Mouse (Mus musculus) embryo, embryonic 11 days (tissue): ENCODE results near the gene 6030408B16Rik.

Source experiments
- DNase-seq: peaks from one replicate; pipeline ENCODE4 v3.0.0-alpha.2; 2015

Gene 6030408B16Rik

DNA sequence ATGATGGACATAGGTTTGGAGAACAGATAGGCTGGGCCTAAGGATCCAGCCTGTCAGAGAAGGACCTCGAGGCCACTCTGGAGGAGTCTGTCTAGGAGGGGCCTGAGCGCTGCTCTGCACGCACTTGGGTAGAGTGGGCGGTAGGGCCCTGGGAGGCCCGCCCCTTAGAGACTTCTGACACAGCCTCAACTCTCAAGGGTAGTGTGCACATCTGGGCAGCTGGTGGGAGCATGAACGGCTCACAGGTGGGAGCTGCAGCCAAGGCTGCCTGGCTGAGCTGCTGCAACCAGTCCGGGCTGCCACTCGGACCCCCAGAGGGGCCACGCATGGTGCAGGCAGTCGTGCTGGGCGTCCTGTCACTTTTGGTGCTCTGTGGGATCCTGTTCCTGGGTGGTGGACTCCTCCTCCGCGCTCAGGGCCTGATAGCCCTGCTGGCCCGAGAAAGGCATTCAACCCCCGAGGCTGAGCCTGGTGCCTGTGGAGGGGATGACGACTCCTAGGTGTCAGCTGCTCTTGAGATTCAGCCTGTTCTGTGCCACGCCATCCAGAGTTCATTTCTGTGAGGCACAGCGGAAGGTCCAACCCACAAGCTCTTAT is at the start of gene 6030408B16Rik:
Gene 6030408B16Rik, plus strand, starts transcription at position 188 of the 597 bp plus-strand sequence.
- DNase-seq: no peak

DNA sequence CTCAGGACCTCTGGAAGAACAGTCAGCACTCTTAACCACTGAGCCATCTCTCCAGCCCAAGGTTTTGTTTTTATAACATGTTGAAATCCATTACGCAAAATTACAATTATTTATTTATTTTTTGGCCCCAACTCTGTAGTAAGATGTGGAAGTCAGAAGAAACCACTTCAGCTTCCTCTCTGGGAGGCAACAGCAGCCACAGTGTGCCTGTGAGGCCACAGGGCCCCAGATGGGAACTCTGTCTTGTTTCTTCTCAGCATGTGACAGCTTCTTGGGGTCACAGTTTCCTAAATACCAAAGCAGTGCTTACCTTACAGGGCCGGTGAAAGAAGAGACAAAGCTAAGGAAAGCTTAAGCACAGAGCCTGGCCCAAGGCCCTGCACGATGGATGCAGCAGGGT is 49.0 kb upstream of the 6030408B16Rik start:
- DNase-seq: no peak

DNA sequence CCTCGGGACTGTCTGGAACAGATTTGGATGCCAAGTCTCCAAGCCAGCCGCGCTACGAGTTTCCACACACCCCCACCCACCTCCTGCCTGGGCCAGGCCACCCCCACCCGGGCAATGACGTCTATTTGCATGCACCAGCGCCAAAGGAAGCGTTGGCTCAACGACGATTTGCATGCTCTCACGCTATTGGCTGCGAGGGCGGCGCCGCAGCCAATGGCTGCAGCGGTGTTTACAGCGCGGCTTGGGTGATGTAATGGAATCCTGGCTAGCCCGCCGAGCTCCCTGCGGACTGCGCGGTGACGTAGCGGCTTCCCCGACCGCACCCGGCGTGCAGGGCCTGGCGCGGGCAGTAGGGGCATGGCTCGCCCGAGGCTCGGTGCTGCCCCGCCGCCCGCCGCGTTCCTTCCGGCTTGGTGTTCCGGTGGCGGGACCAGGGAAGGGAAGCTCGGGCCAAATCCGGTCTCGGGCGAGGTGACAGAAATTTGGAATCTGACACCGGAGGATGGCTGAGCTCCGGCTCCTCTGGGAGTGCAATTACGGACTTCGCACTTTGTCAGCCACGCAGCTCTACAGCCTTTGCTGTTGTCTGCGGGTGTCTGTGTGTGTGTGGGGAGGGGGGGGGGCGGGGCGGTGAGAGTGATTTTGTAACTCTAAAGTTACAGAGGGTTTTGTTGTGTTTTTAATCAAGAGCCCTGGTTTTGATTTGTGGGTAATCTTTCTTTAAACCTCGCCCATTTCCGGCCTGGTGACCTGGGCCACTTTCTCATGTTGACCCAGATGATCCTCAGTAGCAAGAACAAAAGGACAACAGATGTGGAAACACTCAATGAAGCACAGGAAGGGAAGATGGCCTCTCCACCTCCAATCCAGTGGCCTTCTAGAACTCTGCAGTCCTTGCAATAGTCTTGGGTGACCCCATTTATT is 46.5 kb upstream of the 6030408B16Rik start:
- peak; percentile 99 for DNase-seq

DNA sequence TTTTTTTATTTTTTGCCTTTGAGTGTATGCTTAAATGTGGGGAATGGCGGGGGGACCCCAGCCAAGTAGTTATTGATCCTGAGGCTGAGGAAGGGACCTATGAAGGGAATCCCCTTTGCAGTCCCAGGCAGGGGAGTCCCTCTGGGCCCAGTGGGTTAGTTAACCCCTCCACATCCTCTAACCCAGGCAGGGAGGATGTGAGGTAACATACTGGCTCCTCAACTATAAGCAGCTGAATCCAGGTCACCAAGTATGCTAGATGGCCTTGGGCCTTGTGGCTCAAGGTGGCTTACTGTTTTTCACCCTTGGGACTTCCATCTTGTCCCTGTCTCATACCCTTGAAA is 45.9 kb upstream of the 6030408B16Rik start:
- no peak for DNase-seq

DNA sequence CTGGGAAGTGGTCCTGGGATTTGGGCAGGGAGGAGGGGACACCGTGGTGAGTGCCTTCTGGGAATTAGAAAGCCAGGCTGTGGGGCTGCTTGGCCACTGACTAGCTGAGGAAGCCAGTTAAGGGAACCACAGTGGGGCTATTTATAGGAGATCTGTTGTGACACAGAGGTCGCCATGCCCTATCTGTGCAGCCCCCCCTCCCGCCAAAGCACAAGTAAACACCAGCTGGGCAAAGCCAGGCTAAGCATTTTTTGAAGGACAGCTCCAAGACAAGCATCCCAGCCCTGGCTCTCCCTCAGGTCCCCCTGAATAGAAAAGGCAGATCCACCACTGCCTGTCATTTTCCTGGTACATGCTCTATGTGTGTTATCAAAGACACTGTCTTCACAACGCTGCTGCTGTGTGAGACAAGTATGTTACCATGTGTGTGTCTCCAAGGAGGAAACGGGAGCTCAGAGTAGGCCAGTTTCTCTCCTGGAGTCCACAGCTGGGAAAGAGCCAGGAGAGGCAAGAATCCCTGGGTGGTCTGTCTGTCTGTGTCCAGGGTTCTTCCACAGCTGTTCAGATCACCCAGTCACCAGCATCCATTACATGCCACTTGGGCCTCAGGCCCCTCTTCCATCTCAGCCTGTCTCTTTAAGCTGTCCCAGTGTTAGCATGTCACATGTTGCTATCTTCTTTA is 44.8 kb upstream of the 6030408B16Rik start:
- DNase-seq: no peak

DNA sequence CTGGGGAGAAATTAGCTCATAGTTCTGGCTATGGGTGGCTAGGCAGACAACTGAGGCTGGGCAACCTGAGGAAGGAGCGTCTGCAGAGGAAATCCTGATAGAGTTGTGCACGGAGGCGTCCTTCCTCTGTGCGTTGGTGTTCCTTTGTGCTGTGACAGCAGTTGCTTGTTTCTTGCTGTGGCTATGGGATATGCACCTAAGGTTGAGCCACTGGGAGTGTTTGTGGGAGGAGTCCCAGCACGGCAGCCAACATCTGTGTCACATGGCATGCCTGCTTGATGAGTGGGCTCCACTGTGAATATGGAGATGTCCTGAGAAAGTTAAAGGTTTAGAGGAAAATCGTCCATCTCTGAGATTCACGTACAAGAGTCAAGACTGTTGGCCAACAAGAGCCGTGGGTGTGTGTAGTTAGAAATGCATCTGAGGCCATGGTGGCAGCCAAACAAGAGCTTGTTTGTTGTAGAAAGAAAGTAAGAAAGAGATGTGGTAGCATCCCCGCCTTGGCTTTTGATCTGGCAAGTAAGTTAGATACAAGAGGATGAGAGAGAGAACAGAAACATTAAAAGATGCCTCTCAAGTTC is 42.7 kb upstream of the 6030408B16Rik start:
- no peak for DNase-seq

DNA sequence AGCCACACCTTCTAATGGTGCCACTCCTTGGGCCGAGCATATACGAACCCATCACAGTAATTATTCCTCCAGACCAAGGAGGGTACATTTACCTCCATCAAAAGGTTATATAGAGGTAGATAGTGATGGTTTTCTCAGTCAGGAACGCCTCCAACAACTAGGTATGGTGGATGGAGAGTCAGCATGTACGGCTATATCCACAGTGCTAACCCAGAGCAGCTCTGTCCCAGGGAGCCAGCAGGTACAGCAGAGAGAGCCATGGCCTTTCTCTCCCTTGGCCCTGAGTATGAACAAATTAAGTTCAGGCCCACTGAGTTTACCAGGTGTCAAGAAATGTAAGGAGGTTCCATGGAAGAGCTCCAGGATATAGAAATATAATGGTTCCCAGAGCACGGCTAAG is 41.1 kb upstream of the 6030408B16Rik start:
- no peak for DNase-seq

DNA sequence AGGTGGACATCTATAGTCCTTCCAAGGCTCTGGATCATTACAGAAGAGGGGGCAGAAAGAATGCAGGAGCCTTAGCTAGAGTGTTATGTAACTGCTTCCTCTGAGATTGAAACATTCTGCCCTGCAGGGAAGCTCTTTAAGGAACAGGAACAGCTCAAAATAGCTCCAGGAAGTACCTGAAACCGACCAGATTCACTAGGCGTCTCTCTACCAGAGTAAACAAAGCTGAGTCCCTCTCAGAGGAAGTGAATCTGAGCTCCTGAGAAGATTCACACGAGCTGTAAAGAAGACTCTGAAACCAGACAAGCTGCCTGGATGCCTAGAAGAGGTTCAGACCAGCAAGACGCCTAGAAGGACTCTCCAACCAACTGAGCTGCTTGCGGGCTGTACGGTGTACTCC is 40.4 kb upstream of the 6030408B16Rik start:
- DNase-seq: no peak

DNA sequence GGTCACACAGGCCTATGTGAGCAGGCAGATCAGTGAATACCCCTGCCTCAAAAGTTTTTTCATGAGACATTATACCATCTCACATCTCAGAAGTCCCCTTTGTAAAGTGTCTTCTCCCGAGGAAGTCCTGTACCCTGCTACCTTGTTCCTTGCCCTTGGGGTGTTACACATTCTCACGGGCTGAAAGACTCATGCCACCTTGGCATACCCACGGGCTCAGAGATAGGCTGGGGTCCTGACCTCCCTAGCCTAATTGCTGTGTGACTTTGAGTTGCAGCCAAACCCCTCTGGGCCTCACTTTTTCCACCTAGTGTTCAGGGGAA is 39.5 kb upstream of the 6030408B16Rik start:
- no peak for DNase-seq

DNA sequence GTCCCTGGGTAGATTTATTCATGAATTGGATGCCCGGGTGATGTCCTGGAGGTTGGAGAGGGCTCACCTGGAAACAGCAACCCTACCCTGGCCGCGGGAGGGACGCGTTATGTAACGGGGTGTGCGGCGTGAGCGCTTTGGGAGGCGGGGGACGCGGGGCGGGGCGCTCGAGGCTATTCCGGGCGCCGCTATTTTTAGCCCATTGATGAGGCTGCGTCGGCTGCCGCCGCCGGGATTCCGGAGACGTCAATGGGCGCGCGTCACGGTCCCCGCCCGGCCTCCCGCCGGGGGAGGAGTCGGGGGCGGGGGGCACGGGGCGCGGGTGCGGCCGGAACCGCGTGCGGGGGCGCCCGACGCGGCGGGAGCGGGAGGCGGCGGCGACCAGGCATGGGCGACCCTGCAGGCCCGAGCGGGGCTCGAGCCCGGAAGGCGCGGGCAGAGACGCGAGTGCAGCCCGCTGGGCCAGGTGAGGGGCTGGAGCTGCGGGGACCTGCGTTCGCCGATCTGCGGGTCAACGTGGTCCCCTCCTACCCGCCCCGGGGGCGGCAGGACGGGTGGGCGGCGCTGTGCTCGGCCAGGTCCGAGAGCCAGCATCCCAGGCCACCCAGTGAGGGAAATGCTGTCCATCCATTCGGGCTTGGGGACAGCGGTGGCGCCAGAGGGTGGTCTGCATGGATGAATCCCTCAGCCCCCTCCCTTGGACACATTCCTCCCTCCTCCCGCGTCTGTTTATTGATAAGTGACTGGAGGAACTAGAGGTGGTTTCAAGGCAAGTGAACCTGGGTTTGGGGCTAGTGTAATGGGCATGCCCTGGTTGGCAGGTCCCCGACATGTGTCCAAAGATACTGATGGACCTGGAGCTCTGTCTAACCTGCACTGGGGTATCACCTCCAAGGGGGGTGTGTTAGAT is 38.9 kb upstream of the 6030408B16Rik start, which contains the start of gene Nr4a1:
Gene Nr4a1, plus strand, starts transcription at position 384 of the 910 bp plus-strand sequence.
- DNase-seq: peak; percentile 77

DNA sequence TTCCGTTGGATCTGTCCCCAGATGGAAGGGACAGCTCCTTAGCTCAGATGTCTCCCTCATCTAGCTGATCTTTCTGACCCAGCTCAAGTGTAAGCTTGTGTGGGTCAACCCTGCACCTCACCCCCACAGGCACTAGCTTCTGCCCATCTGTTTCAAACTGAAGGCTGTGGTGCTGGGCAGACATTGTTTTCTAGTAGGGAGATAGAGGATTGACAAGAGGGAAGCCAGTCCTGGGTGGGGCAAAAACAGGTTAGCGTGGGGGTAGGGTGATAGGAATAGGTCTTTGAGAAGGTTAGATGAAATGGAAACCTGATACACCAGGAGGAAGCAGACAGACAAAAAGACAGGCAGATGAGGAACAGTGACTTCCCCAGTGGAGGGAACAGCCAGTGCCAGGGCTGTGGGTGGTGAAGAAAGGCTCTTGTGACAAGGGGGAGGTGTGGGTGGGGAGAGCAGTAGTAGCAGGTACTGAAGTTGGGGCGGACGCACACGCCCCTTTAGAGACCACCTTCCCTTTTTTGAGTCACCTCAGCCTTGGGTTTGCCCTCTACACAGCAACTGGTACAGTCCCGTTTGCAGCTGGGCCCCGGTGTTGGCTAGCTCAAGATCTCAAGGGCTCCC is 37.1 kb upstream of the 6030408B16Rik start:
- no peak for DNase-seq

DNA sequence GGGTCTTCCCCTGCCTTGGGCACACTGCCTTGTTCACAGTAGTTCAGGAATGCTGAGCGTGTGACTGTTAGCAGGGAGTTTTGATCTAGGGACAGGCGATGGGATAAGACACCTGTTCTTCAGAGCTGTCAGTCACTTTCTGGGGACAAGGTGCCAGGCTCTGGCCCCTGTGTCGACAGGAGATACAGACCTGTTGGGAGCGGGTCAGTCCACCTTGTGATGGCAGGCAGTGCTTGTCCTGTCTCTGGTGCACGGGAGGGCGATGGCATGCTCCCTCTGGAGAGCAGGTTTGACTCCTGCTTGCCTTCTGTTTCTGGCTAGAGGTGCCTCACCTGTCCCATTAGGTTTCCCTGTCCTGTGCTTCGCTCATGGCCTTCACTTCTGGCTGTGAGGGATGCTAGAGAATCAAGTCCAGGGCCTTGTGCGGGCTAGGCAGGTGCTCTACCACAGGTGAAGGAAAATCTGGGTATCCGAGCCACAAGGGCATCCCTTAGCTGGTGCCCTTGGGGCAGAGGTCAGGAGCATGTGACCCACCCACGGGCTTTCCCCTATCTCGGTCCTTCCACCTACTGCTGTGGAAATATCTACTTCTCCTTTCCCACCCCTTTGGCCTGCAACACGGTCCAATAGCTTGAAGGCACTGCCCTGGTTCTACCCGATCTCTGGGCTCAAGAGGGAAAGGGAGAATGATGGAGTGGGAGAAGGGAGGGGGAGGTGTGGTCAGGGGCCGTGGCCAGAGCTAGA is 36.4 kb upstream of the 6030408B16Rik start:
- DNase-seq: no peak

DNA sequence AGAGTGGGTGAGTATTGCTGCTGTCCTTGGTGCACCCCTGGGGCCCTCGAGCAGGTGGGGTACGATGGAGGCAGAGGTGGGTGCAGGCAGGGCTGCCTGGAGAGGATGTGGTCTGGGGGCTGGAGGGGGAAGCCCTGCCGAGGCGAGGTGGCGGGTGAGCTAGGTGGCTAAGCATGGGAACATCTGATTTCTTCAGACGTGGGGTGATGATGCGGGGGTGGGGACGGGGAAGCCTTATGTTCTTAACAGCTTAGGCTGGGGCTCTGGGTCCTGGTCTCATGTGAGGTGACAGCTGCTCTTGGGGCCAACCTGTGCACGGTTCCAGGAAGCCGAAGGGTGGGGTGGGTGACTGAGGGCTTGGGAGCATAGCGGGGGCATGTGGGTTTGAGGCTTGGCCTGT is 34.6 kb upstream of the 6030408B16Rik start:
- no peak for DNase-seq

DNA sequence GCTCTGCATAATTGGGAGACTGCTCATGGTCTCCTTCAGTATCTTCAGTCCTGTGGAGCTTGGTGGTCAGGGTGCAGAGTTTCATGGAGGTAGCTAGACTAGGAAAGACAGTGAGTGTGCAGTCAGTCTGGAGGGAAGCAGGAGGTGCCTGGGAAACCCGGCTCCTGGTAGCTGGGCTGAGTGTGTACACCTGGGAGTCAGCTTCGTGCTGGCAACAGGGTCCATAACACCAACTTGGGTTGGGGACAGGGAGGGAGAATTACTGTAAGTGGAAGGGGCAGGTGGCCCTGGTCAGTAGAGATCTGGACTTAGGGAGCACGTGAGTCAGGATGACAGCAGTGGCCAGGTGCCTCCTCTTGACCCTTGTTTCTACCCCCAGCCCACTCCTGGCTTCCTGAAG is 33.1 kb upstream of the 6030408B16Rik start:
- DNase-seq: no peak

DNA sequence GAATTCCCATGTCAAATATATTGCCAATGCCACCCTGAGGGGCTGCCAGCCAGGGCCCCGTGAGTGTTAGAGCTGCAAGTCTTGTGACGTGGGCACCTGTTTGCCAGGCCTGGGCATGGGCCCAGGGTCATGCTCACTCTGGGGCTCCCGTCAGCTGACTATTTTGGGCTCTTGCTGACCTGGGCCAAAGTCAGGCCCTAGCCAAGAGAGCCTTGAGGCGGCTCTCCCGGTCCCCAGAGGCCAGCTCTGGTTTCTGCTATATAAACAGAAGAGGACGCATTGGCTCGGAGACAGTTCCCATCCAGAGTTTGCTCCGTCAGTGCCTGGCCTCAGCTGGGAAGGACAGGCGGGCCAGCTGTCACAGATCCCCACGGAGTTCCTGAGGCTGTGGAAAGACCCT is 32.6 kb upstream of the 6030408B16Rik start:
- peak; percentile 15 for DNase-seq

DNA sequence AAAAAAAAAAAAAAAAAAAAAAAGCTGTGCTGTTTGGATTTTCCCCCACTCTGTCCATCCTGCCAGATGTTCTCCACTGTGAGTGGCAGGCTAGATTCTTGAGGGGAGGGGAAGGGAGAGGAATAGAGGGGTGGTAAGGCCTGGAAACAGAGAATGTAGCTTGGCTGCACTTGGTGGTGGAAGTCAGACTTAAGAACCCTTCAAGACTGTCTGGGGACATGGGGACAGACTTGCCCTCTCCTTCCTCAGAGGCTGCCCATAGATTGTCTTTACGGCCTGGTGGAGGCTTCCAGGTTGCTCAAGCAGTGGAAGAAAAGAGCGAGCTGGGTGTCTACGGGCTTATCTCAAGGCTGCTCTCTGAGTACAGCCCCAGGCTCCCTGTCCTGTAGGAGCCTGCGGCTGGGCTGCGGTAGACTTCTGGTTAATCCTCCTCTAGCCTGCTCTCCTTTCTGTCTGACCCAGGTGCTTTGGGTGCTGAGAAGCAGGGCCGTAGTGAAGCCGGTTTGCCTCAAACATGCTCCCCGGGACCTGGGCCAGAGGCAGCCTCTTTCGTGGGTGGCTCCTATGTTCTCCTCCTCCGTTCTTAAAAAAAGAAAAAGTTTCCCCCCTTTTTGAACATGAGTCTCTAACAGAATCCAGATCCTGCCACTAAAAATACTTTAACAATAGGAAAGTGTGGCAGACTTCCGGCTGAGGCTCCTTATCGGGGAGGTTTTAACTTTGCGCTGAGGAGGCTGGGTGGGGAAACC is 32.0 kb upstream of the 6030408B16Rik start:
- DNase-seq: no peak

DNA sequence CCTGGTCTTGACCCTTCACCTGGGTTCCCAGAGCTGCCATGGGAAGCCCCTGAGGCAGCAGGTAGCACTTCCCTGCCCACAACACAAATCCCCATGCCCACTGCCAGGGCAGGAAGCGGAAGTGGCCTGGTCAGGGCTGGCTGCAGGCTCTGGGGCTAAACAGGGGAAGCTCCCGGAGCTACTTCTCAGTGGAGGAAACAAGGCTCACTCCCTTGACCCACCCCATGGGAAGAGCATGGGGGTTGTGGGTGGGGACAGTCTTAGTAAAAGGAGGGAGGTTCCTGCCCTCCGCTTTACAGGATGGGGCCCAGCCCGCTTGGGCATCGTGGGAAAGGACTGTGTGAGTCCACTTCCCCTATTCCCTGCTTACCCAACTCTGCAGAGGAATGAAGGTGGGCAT is 30.5 kb upstream of the 6030408B16Rik start:
- no peak for DNase-seq

DNA sequence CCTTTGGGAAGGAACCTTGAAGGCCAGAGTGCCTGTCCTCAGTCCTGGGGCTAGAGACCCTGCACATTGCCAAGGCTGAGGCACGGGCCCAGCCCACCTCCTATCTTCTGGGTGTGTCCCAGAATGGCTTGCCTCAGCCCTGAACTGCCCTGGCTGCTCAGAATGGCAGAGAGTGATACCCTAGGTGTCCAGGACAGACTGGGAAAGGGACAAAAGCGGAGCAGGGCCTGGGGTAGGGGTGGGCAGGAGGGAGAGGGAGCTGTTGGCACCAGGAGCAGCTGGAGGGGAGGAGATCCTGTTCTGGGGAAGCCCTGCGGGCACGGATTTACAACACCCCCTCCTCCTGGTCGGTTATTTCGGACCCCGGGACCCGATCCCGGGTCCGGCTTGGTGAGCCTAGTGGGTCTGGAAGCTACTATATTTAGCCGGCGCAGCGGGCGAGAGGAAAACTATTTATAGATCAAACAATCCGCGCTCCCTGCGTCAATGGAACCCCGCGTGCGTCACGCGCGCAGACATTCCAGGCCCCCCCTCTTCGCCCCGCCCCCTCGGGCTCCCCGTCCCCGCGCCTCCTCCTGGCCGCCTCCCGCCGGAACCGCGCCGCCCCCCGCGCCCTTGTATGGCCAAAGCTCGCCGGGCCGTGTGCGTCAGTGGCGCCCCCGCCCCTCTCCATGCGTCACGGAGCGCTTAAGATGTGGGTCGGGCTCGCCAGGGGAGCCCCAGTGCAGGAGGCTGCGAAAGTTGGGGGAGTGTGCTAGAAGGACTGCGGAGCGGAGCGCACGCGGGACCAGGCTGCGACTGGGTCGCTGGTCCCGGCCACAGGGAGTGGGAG is 26.7 kb upstream of the 6030408B16Rik start:
- peak; percentile 91 for DNase-seq
